Mouse (Mus musculus) lung, postnatal 14 days (tissue): ENCODE data around the gene Spata5.

Experiments
- DNase-seq: peaks from one replicate; pipeline ENCODE4 v3.0.0; 2021

Gene Spata5

DNA sequence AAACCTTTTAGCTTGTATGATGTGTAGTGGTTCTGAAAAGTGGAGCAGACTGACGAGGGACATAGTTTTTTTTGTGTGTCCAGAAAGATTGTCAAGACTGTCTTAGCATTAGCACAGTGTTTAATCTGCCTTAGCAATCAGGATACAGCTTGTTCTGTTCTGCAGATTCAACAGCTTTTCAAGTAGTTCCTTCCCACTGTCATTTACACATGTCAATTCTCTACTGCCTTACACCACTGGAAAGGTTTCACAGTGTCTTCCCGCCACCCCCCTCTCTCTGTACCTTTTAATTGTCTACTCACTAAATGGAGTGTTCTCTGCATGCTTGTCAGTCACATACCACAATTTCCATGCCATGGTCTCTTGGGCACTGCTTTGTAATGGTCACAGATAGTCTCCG is 1.5 kb downstream of the Spata5 start:
- no peak for DNase-seq

DNA sequence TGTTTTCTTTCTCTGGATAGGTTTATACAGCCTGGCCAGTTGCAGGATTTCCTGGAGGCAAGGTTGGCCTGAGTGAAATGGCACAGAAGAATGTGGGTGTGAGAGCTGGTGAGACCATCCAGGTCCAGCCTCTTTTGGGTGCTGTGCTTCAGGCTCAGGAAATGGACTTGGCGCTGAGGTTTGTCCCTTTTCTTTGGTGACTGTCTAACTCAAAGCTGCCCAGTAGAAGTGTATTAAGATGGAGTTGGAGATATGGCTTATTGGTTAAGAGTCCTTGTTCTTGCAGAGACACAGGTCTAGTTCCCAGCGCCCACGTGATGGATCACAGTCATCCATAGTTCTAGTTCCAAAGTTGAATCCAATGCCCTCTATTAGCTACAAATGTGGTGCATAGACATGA is 6.4 kb downstream of the Spata5 start:
- DNase-seq = no peak

- no peak for DNase-seq
Observed at GRCm38 (mm10) chr3:37430359-37430758, 10.7 kb downstream of the Spata5 start.

GRCm38 (mm10) chr3:37439770-37440169 is 20.1 kb downstream of the Spata5 start:
- DNase-seq = peak; percentile 13

DNA sequence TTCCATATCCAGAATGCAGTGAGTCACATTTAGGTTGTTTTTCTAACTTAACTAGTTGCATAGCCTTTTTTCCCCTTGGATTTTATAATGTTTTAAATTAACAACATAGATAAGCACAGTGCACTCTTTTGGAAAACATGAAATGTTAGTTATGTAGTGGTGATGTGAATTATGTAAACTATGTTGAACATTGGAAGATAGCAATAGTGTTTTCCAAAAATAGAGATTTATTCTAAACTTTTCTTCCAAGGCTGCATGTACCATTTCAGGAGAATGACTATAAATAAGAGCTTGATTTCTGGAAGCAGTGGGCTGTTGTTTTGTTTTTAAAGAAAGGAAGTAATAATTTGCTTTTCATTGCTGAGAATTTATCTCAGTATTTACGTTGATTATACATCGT is 23.7 kb downstream of the Spata5 start:
- no peak for DNase-seq

- no peak for DNase-seq
Observed at GRCm38 (mm10) chr3:37455992-37456391, 36.3 kb downstream of the Spata5 start.

GRCm38 (mm10) chr3:37468170-37468569 is 48.5 kb downstream of the Spata5 start:
- no peak for DNase-seq

- no peak for DNase-seq
Observed at GRCm38 (mm10) chr3:37469353-37469752, 49.7 kb downstream of the Spata5 start.

DNA sequence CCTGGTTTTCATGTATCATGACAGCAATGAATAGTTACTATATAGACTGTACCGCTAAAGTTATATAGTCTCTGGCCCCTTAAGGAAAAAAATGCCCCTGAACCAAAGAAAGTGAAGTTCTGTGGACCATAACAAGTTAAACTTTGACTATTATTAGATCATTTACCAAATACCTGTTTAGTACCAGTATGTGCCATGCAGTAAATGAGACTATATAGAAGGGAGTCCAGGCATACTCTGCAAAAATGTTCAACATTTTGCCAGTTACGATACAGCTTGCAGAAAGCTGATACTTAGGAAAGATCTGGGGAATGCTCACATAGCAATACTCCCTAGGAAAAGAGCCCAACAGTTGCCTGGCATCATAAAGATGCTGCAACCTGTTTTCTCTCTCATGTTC is 51.2 kb downstream of the Spata5 start:
- no peak for DNase-seq

GRCm38 (mm10) chr3:37472461-37472860 is 52.8 kb downstream of the Spata5 start:
- DNase-seq = peak; percentile 57

- no peak for DNase-seq
Observed at GRCm38 (mm10) chr3:37476485-37476884, 56.8 kb downstream of the Spata5 start.

- no peak for DNase-seq
Observed at GRCm38 (mm10) chr3:37477438-37478188, 57.9 kb downstream of the Spata5 start.

GRCm38 (mm10) chr3:37479771-37480170 is 60.1 kb downstream of the Spata5 start:
- no peak for DNase-seq

DNA sequence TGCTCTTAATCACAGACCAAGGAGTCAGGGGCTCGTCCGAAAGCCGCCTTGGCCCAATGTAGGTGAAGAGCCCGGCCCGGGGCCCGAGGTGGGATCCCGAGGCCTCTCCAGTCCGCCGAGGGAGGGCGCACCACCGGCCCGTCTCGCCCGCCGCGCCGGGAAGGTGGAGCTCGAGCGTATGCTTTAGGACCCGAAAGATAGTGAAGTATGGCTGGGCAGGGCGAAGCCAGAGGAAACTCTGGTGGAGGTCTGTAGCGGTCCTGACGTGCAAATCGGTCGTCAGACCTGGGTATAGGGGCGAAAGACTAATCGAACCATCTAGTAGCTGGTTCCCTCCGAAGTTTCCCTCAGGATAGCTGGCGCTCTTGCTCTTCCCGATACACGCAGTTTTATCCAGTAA is 61.6 kb downstream of the Spata5 start:
- DNase-seq = no peak

GRCm38 (mm10) chr3:37482720-37483119 is 63.0 kb downstream of the Spata5 start:
- DNase-seq = no peak

GRCm38 (mm10) chr3:37483709-37484265 is 64.1 kb downstream of the Spata5 start:
- no peak for DNase-seq

DNA sequence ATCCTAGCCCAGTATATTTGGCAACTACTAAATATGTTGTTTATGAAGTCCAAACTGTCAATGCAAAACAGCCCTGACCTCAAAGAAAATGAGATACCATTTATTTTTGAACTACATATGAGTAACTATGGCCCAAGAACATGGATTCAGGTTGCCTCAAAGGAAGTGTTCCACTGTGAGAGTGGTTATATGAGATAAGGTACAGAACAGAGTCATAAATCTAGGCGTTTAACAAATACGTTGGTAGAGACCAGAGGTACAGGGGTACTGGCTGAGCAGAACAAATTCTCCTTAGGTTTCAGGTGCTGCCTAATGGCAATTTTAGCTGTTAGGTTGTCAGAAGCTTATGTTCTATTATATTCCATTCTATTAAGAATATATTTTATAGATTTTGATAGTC is 67.9 kb downstream of the Spata5 start:
- DNase-seq = no peak

GRCm38 (mm10) chr3:37488173-37488572 is 68.5 kb downstream of the Spata5 start:
- DNase-seq = no peak

- DNase-seq = no peak
Observed at GRCm38 (mm10) chr3:37490025-37490424, 70.3 kb downstream of the Spata5 start.

DNA sequence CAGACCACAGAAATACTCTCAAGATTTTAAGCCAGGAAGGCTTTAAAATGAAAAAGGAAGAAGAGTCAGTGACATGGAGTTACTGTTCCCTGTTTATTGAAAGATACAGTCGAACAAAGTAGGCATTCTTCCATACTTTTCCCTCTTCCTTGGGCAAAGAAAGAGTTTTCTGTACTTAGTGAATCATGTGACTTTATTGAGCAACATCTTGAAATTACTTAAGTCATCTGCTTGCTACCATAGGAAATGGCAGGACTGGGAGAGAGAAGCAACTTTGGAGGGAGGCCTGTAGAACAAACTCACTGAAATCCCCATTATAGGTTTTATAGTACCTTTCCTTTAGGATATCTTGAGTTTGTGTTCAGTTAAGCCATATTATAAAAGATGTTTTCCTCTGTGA is 81.2 kb downstream of the Spata5 start:
- no peak for DNase-seq

DNA sequence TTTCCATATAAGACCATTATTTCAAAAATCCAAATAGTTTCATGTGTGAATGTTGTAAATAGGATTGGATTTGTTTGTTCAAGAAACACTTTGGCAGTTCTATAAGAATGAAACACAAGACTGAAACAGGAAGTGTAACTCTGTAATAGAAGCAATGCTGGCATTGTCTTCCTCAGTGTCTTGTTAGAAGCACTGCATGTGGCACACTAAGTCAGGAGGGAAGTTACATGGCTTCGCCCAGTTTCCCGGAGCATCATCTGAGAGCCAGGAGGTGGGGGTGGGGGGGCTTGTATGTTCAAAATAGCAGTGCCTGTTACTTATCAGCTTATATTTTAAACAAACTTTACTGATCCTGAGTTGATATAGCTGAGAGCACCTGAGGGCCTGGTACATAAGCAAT is 82.9 kb downstream of the Spata5 start:
- no peak for DNase-seq

- DNase-seq = no peak
Observed at GRCm38 (mm10) chr3:37503846-37504245, 84.2 kb downstream of the Spata5 start.

DNA sequence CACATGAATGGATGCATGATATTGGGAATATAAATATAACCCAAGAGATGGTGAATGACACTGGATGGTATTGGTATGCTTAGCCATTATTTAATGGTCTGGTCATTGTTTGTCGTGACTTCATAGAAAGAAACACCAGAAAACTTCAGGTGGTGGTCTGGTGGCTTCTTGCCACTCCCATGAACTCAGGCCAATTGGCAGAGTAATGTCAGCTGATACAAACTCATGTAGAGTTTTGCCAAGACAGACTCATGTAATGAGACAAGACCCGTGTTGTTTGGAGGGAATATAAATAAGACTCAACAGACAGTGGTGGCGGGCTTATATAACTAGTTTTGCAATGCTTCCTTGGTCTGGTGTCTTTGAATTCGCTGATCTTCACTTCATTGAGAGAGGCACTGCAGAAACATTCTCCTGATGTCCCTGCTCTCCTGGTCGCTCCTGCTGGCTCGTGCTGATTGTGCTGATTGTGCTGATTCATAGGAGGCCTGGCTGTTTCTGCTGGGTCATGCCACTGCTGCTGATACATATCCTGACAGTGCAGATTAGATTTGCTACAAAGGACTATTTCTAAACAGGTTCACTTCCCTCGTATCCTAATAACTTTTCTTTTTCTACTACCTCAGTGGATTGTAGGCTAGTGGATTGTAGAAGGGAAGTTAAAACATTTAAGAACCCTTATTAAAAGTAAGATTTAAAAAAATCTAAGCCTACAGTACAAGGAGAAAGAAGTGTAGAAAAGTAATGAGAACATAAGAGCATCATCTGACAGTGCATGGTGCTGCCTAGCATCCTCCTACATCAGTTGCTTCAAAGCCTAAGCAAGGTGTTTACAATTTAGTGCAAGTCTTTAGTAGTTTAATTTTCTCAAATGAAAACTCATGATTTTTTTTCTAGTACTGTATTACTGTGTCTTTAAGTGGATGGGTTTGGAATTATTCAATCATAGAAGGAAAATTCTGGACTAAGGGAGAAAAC is 90.6 kb downstream of the Spata5 start:
- DNase-seq = no peak

GRCm38 (mm10) chr3:37515485-37515884 is 95.8 kb downstream of the Spata5 start:
- DNase-seq = peak; percentile 70
